Mouse (Mus musculus) frontal cortex, postnatal 10 days (tissue): ENCODE results near the gene Serpina11.
A peak's percentile ranks its signal among the peaks of the same experiment; 100 is the strongest.

Experiments
- DNase-seq, 2 experiments: peaks; one replicate each; pipeline ENCODE4 v3.0.0; 2022; ENCODE audit warnings: low spot score in 2 of 2, mixed read lengths in 1 of 2

Serpina11 gene

GRCm38 (mm10) chr12:103989857-103990256 is at the start of gene Serpina11:
Serpina11 (minus strand) TSS chr12:103989957.
- DNase-seq, result no peak

DNA sequence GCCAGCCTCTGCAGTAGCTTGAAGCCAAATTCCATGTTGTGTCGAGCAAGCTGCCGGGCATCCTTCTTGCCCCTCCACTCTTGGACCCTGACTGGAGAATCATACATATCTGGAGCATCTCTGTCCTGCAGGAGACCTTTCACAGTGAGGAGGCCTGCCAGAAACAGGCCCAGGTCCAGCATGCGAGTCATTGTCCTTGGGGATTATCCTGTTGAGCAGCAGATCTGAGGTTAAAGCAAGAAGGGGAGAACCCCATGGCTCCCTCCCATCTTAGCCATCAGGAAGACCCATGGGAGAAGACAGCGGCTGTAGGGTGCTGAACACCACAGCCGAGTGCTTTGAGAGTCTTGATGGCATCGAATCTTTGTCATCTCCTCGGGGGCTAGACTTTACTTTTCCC is 48.4 kb upstream of the Serpina11 start:
- DNase-seq, result no peak

DNA sequence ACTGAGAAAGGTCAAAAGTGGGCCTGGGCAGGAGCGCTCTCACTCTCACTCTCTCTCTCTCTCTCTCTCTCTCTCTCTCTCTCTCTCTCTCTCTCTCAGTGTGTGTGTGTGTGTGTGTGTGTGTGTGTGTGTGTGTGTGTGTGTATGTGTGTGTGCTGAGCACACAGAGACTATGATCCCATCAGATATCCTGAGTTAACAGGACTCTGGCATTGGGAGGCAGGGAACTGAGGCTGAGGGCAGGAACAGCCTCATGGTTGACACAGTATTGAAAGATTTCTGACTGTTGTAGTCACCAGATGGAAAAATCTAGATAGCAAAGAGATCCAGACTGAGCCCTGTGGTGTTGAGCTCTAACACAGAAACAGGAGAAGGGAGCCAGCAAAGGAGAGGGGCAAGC is 44.0 kb upstream of the Serpina11 start:
- DNase-seq, result no peak

- no peak for DNase-seq
These were observed 40.2 kb upstream of the Serpina11 start for GRCm38 (mm10) chr12:104029986-104030385.

DNA sequence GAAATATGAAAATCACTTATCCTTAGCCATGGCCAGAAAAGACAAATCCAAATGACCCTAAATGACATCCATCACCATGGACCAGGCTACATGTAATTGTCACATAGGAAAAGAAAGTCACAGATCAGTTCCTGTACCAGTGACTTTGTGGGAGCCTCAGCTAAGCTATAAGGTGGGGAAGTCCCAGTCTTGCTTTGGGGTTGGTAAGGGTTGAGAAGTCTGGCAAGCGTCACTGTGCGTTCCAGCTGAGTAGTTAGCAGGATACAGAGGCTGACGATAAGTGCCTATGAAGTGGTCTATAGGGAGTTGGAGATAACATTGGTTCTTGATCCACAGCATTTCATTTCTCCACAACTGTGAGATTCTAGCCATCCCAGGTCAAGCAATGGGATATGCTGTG is 25.5 kb upstream of the Serpina11 start:
- DNase-seq, result no peak

DNA sequence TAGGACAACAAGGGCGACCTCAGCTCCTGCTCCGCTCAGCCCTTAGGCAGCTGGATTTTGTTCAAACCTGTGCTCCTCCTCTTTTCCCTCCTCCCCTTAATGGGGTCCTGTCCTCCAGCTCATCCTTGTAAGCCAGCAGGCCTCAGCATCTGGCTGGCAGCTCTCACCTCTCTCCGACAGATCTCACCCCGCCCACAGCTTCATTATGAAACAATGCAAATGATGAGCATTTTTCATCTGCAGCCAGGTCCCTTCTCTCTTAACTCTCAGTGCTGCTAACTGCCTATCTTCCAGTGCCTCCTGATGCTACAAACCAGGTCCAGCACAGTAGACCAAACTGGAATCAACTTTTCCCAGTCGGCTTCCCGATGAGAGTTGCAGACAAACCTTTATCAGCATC is 23.9 kb upstream of the Serpina11 start, which contains the start of gene Serpina9:
Serpina9 (minus strand) TSS at position 136 of the 400 bp plus-strand sequence.
- DNase-seq, result no peak

GRCm38 (mm10) chr12:104004689-104005088 is 14.9 kb upstream of the Serpina11 start:
- DNase-seq, result no peak

- no peak for DNase-seq
These were observed 13.5 kb upstream of the Serpina11 start for GRCm38 (mm10) chr12:104003238-104003612.

DNA sequence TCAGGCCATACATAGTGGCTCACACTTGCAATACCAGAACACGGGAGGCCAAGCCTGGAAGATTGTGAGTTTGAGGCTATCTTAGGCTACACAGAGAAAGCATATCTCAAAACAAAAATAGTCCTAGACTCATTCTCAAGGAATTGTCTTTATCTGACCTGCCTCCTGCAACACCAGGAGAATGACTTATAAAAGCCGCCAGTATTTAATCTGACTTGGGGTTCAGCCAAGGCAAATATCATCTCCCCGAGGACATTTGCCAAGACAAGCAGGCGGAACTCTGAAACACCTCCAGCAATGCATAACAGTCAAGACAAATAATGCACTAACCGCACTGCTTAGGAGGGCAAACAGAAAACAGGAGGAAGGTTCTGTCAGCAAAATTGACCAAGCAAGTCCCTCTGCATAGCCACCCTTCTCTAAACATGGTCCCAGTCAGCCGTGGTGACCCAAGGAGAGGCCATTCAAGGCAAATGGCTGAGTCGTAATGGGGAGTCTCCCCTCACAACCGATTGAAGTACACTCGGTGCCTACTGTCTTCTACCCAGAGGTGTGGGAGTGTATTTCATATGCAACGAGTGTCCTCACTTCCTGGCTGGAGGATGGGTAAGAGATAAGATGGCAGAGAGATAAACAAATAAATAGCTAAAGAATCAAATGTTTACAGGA is 12.9 kb upstream of the Serpina11 start:
- DNase-seq, result no peak

DNA sequence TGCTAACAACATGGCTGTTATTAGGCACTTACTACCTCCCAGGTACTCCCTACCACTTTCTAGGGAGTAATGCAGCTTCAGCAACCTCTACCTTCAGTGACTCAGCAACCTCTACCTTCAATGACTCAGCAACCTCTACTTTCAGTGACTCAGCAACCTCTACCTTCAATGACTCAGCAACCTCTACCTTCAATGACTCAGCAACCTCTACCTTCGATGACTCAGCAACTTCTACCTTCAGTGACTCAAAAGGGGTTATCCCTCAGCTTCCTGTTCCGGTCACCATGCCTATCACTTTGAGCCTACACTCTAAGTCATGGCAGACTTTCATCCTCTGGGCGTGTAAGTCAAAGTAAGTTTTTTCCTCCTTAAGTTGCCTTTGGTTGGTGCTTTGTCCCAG is 10.8 kb upstream of the Serpina11 start:
- no peak for DNase-seq

GRCm38 (mm10) chr12:103999611-104000010 is 9.9 kb upstream of the Serpina11 start:
- DNase-seq, result no peak

DNA sequence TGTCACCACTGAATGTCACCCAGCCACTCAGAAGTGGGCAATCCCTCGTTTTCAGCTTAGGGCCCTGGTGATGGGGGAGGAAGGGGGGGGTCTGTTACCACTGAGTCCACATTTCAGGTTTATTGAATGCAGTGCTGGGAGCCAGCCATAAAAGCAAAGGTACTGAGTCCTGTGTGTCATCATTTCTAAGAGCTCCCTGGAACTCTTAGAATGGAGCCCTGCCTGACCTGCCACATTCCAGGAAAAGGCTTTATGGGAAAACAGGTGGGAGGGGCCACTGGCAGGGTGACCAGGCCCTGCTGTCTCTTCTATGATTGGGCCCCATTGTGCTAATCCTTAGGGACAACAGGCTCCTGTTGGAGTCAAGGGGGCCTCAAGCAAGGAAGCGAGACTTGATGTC is 6.8 kb upstream of the Serpina11 start:
- DNase-seq, result no peak

DNA sequence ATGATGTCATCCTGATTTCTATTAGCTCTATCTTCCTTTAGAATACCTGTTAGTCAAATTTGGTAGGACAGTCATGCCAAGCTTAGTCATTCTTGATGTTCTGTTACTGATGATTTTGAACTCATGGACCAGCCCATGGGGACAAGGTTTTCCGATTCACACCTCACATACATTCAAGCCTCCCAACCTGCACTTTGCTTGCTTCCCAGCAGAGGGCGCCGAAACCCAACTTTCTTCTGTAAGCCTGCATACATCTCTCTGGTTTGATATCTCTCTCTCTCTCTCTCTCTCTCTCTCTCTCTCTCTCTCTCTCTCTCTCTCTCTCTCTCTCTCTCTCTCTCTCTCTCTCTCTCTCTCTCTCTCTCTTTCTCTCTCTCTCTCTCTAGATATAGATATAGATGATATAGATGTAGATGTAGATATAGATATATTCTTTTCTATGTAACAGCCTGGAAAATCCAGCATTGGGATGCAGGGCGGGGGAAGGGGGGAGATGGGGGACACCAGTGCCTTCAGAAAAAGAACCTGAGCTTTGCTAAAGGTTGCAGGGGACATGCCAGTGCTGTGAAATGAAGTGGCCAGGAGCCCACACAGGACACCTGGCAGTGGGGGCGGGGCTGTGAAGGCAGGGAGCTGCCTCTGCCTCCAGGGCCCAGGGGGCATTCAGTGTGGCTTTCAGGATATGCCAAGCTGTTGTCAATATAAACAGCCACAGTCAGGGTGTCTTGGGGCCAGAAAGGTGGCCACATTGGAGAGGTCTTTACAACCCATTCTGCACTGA is 5.7 kb upstream of the Serpina11 start:
- peak; percentile 61 to 75 for DNase-seq

DNA sequence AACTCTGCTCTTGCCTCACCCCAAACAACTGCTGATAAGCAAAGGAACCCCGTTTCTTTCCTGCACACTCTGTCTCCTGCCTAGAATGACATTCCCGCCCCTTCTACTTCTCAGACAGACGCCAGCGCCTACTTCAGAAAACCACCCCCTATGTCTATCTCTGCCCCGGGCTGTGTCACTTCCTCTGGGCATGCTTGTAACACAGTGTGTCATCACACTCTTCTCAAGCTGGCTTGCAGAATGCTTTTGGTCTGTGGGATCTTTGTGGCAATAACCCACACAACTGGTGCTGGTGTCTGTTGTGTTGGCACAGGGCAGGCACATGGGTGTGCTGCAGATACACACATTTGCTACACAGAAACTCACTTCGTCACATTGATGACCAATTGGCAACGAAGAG is 3.2 kb upstream of the Serpina11 start:
- peak in 1 of 2 experiments; percentile 36 for DNase-seq

DNA sequence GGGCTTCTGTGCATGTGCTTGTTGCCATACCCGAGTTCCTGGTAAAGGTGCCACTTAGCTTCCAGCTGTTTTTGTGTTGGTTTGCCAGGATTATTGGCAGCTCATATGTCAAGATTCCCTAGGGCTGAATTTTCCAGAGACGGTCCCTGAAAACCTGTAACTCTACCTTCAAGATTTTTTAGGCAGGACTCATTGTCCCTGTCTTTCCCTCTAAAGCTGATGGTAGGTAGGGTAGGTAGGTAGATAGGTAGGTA is 316 bp downstream of the Serpina11 start:
- DNase-seq, result no peak

DNA sequence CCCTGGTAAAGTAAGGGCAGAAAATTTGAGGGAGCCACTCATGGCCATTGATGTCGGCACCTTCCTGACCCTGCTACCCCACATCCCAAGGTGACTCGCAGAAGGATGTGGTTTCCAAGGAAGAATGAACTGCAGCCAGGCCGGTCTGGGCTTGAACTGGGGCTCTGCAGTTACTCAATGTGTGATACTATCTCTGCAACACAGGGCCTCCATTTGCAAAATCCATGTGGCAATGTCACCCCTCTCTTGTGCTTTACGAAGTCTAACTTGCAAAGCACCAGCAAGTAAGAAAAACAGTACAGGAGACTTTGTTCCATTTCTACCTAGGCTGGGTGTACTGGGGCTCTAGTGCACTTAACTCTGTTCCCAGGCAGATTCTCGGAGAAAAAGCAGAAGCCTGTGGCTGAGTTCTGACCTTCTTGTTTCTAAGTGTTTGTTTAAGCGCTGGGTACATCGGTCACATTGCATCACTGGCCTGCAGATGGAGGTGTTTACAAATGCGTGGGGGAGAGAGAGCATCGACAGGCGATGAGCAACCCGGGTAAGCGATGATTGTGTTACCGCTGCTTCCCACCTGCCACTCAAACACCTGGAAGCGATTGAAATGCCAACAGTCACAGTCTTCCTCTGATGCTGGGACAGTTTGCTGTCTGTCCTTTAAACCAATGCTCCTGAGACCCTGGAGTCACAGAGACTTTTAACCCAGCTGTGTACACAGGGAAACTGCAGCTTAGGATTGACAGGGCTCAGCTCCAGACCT is 823 bp downstream of the Serpina11 start:
- no peak for DNase-seq

DNA sequence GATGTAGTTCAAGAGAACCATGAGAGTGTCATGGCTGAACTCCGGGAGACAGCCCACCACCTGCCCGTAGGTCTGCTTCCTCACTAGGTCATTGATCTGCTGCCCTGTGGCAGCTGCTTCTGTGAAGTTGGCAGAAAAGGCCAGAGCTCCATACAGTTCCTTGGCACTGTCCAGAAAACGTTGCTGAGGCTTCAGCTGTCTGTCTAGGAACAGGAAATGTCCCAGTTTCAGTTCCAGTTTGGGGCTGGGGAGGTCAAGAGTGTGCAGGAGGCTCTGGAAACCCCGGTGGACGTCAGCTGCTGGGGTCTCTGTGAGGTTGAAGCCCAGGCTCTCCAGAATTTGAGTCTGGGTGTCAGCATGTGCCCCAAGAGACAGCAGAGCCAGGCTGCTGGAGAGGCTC is 3.9 kb downstream of the Serpina11 start:
- no peak for DNase-seq

DNA sequence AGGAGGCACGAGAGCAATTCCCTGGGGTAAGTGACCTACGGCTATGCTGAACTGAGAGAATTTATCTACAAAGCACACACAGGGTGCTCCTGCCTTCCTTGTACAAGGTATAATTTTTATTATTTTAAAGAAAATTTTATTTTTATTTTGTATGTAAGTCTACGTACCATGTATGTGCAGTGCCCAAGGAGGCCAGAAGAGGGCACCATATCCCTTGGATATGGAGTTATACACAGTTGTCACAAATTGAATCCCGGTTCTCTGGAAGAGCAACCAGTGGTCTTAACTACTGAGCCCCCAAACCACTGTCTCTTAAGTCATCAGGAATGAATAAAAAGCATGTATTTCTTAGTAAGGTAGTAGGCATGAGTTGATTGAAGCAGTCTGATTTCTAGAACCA is 4.8 kb downstream of the Serpina11 start:
- DNase-seq, result peak in 1 of 2 experiments; percentile 49

DNA sequence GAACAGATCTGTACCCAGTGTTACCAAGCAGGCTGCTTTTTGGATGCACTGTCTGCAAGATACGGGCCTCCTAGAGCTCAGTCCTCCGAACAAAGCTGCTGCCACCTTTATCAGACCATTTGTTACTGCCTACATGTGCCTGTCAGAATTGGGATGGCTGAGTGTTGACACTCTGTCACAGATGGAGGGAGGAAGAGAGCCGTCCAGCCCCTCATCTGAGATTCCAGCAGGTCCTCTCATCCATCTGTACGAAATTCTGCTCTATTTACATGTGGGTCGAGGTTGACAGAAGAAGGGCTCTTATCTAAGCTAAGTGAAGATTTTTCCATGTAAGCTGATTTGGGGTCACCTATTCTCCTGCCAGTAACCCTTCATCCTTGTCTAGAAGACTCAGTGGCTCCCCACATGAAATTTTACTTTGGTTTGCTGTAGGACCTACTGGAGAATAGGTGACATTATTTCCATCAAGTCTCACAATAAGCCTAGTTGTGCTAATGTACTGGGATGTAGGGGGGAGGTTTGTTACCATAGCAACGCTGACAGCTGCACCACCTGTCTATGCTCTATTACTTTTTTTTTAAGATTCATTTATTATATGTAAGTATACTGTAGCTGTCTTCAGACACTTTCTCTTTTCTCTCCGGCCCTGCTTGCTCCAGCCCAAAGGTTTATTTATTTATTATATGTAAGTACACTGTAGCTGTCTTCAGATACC is 8.0 kb downstream of the Serpina11 start:
- no peak for DNase-seq

DNA sequence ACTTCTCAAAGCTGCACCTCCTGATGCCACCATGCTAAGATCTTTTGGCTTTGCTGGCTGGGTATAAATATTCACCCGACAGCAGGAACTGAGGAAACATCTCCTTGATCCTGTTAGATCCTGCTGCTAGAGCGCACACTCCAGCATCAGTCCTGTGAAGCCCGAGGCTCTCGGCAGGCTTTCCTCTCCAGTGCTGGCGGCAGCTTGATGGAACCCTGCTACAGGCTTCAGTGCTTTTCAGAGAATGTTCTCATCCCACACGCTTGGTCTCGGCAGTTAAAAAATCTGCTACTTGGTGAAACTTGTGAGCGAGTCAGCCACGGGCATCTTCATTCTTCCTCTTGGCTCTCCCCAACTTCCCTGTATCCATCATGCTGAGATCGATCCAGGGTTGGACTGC is 11.5 kb downstream of the Serpina11 start:
- no peak for DNase-seq

DNA sequence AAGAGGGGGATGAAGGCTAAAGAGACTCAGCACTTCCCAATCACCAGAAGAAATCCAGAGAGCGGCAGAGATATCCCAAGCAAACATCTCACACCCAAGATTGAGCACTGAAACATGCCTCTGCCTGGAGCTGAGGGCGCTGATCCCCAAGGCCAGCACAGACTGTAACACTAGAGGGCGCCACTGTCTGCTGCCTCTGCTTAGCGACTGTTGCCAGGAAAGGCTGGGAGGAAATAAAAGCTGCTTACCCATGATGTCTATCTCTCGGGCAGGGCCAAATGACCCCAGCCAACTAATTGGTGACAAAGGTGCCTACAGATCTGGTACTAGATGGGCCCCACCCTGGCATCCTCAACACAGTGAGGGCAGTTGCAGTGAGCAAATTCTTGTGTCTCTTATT is 11.9 kb downstream of the Serpina11 start:
- no peak for DNase-seq

DNA sequence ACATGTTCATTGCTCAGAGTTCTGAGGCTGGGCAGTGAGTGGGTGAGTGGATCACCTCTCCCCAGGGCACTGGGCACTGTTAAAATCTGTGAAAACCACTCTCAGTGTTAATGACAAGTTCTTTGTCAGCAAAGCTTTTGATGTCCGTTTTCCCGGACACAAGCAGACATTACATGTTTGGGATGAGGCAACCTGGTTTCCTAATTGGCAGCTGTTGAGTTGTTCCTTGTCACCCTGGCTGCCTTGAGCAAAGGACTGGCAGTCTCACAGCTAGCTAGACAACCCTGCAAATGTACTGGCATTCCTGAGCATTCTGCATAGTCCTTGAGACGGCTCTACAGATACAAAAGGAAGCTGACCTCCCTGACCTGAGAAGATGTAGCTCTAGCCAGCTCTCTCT is 12.7 kb downstream of the Serpina11 start:
- no peak for DNase-seq
